Mouse (Mus musculus) CH12.LX (cell line): Measurements from ENCODE around the gene Smg9.

ENCODE experiments used
- CHD1 ChIP-seq: IDR thresholded peaks from 2 replicates; pipeline ENCODE4 v1.6.1; 2012; ENCODE audit warnings: low read depth, low read length, improper control_type of control experiment, inconsistent platforms
- CTCF ChIP-seq, 2 experiments: IDR thresholded peaks in 1 of 2; conservative IDR thresholded peaks in 1 of 2; 2 replicates each; pipeline ENCODE4 v1.5.1; 2011 to 2012; ENCODE audit warnings: low read depth in 2 of 2, low read length in 2 of 2, improper control_type of control experiment in 1 of 2, inconsistent platforms in 1 of 2, mild to moderate bottlenecking in 1 of 2, moderate library complexity in 1 of 2
- EP300 ChIP-seq: IDR thresholded peaks from 2 replicates; pipeline ENCODE4 v1.6.1; 2011; ENCODE audit warnings: low read length, improper control_type of control experiment
- HCFC1 ChIP-seq: IDR thresholded peaks from 2 replicates; pipeline ENCODE4 v1.6.1; 2012; ENCODE audit warnings: low read depth, mild to moderate bottlenecking, inconsistent platforms, low read length, improper control_type of control experiment
- MAZ ChIP-seq: IDR thresholded peaks from 2 replicates; pipeline ENCODE4 v1.6.1; 2012; ENCODE audit warnings: low read depth, mild to moderate bottlenecking, inconsistent platforms, low read length, improper control_type of control experiment, moderate library complexity
- PAX5 ChIP-seq: IDR thresholded peaks from 2 replicates; pipeline ENCODE4 v1.6.1; 2012; ENCODE audit warnings: low read length, inconsistent platforms, mixed read lengths
- POLR2A ChIP-seq: IDR thresholded peaks from 2 replicates; pipeline ENCODE4 v1.6.1; 2011; ENCODE audit warnings: low read depth, mild to moderate bottlenecking, improper control_type of control experiment, low read length
- SIN3A ChIP-seq: IDR thresholded peaks from 2 replicates; pipeline ENCODE4 v1.6.1; 2012; ENCODE audit warnings: low read length, improper control_type of control experiment, inconsistent platforms
- TCF12 ChIP-seq: IDR thresholded peaks from 2 replicates; pipeline ENCODE4 v1.6.1; 2014; ENCODE audit warnings: low read depth, mild to moderate bottlenecking, inconsistent platforms, low read length, improper control_type of control experiment
- ZMIZ1 ChIP-seq: IDR thresholded peaks from 2 replicates; pipeline ENCODE4 v1.6.1; 2012; ENCODE audit warnings: low read depth, mild to moderate bottlenecking, inconsistent platforms, low read length, improper control_type of control experiment

- TF ChIP-seq POLR2A (no peak), CTCF (conservative IDR thresholded peaks at IDR 0.05 in 1 of 2, IDR thresholded peaks at IDR 0.05 in 1 of 2; ENCODE audit: low read depth in 2 of 2, low read length in 2 of 2) (no peak), CHD1 (no peak), SIN3A (no peak), ZMIZ1 (no peak), PAX5 (no peak), HCFC1 (no peak), TCF12 (no peak), EP300 (no peak), MAZ (no peak)
Measured at GRCm38 (mm10) chr7:24391687-24392086, 7.7 kb upstream of the Smg9 start.
